Mouse (Mus musculus): ENCODE data around the gene Irgq. TPM values are rescaled to one million over a fixed set of nuclear protein-coding genes. Genes with fewer than 3 reads are reported as not detected.

Gene Irgq
- total and polyA plus RNA-seq, 3 experiments = 5.1 to 10.1 (median 9.9) TPM

GRCm38 (mm10) chr7:24522805-24523204 is 7.7 kb upstream of the Irgq start:
- H3K36me3 ChIP-seq (replicated peaks in 1 of 2; ENCODE audit: control insufficient read depth in 1 of 2, insufficient read depth in 1 of 2, low read length in 1 of 2) = no peaks in the 10 kb centered on the region
- H3K4me3 ChIP-seq (replicated peaks in 1 of 3; ENCODE audit: low read depth in 2 of 3, low read length in 2 of 3, poor library complexity in 1 of 3) = no peak overlapping the region
- H3K9ac ChIP-seq (ENCODE audit: insufficient read depth, low read depth) = no peak overlapping the region
- TF ChIP-seq POLR2A (IDR thresholded peaks at IDR 0.05; ENCODE audit: low read depth, low read length) (no peak), MEF2A (IDR thresholded peaks at IDR 0.05; ENCODE audit: borderline replicate concordance, low read depth, low read length) (no peak), JUN (IDR thresholded peaks at IDR 0.05; ENCODE audit: insufficient read depth, low read depth, low read length) (no peak), SIN3A (IDR thresholded peaks at IDR 0.05; ENCODE audit: low read length) (no peak), USF2 (conservative IDR thresholded peaks at IDR 0.05; ENCODE audit: low read depth, low read length) (no peak), ZMIZ1 (IDR thresholded peaks at IDR 0.05; ENCODE audit: low read depth, low read length) (no peak), USF1 (IDR thresholded peaks at IDR 0.05; ENCODE audit: low read depth, low read length) (no peak), BHLHE40 (IDR thresholded peaks at IDR 0.05; ENCODE audit: low read depth, low read length) (no peak), SMC3 (IDR thresholded peaks at IDR 0.05; ENCODE audit: low read depth, low read length) (no peak), EP300 (IDR thresholded peaks at IDR 0.05; ENCODE audit: low read length) (no peak), IRF4 (IDR thresholded peaks at IDR 0.05; ENCODE audit: low read depth, low read length) (no peak), RAD21 (IDR thresholded peaks at IDR 0.05; ENCODE audit: low read depth, low read length) (no peak), CHD1 (IDR thresholded peaks at IDR 0.05; ENCODE audit: low read depth, low read length) (no peak), UBTF (IDR thresholded peaks at IDR 0.05; ENCODE audit: low read depth, low read length) (no peak), CTCF (conservative IDR thresholded peaks at IDR 0.05 in 1 of 2, IDR thresholded peaks at IDR 0.05 in 1 of 2; ENCODE audit: low read depth in 2 of 2, low read length in 2 of 2) (no peak), TBP (conservative IDR thresholded peaks at IDR 0.05; ENCODE audit: low read depth, low read length) (no peak), RCOR1 (conservative IDR thresholded peaks at IDR 0.05; ENCODE audit: low read depth, low read length) (no peak), TCF12 (IDR thresholded peaks at IDR 0.05; ENCODE audit: low read depth, low read length) (no peak), NRF1 (IDR thresholded peaks at IDR 0.05; ENCODE audit: low read depth, low read length) (no peak), ZNF384 (IDR thresholded peaks at IDR 0.05; ENCODE audit: low read depth, low read length) (no peak)
- H3K4me2 ChIP-seq (ENCODE audit: insufficient read depth, low read depth, poor library complexity, severe bottlenecking) = no peak overlapping the region
- H3K27me3 ChIP-seq (replicated peaks) = no peaks in the 10 kb centered on the region
- no peak overlapping the region for H3K27ac ChIP-seq (ENCODE audit: insufficient read depth, low read depth)
- H3K4me1 ChIP-seq (ENCODE audit: control insufficient read depth in 1 of 2, insufficient read depth in 2 of 2) = peaks cover 6 to 31% of the 10 kb centered on the region in 2 experiments
- peaks cover 3% of the 10 kb centered on the region for H3K9me3 ChIP-seq (replicated peaks; ENCODE audit: low read length)
- no peaks in the 10 kb centered on the region for H3K79me2 ChIP-seq (replicated peaks; ENCODE audit: control insufficient read depth, extremely low read depth, insufficient read depth, poor library complexity, severe bottlenecking)
- in situ Hi-C loops (cut with MboI; ENCODE audit: low pct_ligation_motif_present, low pct_unique_long_range_greater_than_20kb, low sequenced_read_pairs) = no loop called here
- dilution Hi-C loops (cut with MboI; ENCODE audit: extremely low pct_ligation_motif_present, extremely low pct_unique_long_range_greater_than_20kb, low sequenced_read_pairs) = no loop called here
- DNase-seq (ENCODE audit: extremely low read depth) = no peak

- no peaks in the 10 kb centered on the region for H3K79me2 ChIP-seq (replicated peaks; ENCODE audit: control insufficient read depth, extremely low read depth, insufficient read depth, poor library complexity, severe bottlenecking)
- dilution Hi-C loops (cut with MboI; ENCODE audit: extremely low pct_ligation_motif_present, extremely low pct_unique_long_range_greater_than_20kb, low sequenced_read_pairs) = no loop called here
- no peak overlapping the region for H3K4me2 ChIP-seq (ENCODE audit: insufficient read depth, low read depth, poor library complexity, severe bottlenecking)
- peaks cover 3% of the 10 kb centered on the region for H3K9me3 ChIP-seq (replicated peaks; ENCODE audit: low read length)
- no peak for DNase-seq (ENCODE audit: extremely low read depth)
- no peak overlapping the region for H3K9ac ChIP-seq (ENCODE audit: insufficient read depth, low read depth)
- no peak overlapping the region for H3K4me3 ChIP-seq (replicated peaks in 1 of 3; ENCODE audit: low read depth in 2 of 3, low read length in 2 of 3, poor library complexity in 1 of 3)
- H3K27me3 ChIP-seq (replicated peaks) = no peaks in the 10 kb centered on the region
- in situ Hi-C loops (cut with MboI; ENCODE audit: low pct_ligation_motif_present, low pct_unique_long_range_greater_than_20kb, low sequenced_read_pairs) = no loop called here
- no peak overlapping the region for H3K27ac ChIP-seq (ENCODE audit: insufficient read depth, low read depth)
- peaks cover 3 to 31% of the 10 kb centered on the region in 2 experiments for H3K4me1 ChIP-seq (ENCODE audit: control insufficient read depth in 1 of 2, insufficient read depth in 2 of 2)
- no peaks in the 10 kb centered on the region for H3K36me3 ChIP-seq (replicated peaks in 1 of 2; ENCODE audit: control insufficient read depth in 1 of 2, insufficient read depth in 1 of 2, low read length in 1 of 2)
- no peak for TF ChIP-seq TBP (conservative IDR thresholded peaks at IDR 0.05; ENCODE audit: low read depth, low read length)
- TF ChIP-seq RAD21 (IDR thresholded peaks at IDR 0.05; ENCODE audit: low read depth, low read length) = no peak
- 0 out of 2 replicates have a peak, but pooled peaks have one; percentile 51 for TF ChIP-seq EP300 (IDR thresholded peaks at IDR 0.05; ENCODE audit: low read length)
- TF ChIP-seq CHD1 (IDR thresholded peaks at IDR 0.05; ENCODE audit: low read depth, low read length) = no peak
- no peak for TF ChIP-seq SMC3 (IDR thresholded peaks at IDR 0.05; ENCODE audit: low read depth, low read length)
- no peak for TF ChIP-seq POLR2AphosphoS2 (IDR thresholded peaks at IDR 0.05; ENCODE audit: low read depth, low read length)
- TF ChIP-seq IRF4 (IDR thresholded peaks at IDR 0.05; ENCODE audit: low read depth, low read length) = no peak
- no peak for TF ChIP-seq NELFE (IDR thresholded peaks at IDR 0.05; ENCODE audit: low read depth, low read length)
- TF ChIP-seq BHLHE40 (IDR thresholded peaks at IDR 0.05; ENCODE audit: low read depth, low read length) = 0 out of 2 replicates have a peak, but pooled peaks have one; percentile 20
- TF ChIP-seq MAFK (IDR thresholded peaks at IDR 0.05; ENCODE audit: insufficient replicate concordance, low read length) = no peak
- TF ChIP-seq USF2 (conservative IDR thresholded peaks at IDR 0.05; ENCODE audit: low read depth, low read length) = no peak
- TF ChIP-seq CTCF (conservative IDR thresholded peaks at IDR 0.05 in 1 of 2, IDR thresholded peaks at IDR 0.05 in 1 of 2; ENCODE audit: low read depth in 2 of 2, low read length in 2 of 2) = no peak
- no peak for TF ChIP-seq GABPA (IDR thresholded peaks at IDR 0.05; ENCODE audit: insufficient replicate concordance, low read depth, low read length)
- no peak for TF ChIP-seq MEF2A (IDR thresholded peaks at IDR 0.05; ENCODE audit: borderline replicate concordance, low read depth, low read length)
- no peak; the same call in 1 of the 2 replicates for TF ChIP-seq ETS1 (conservative IDR thresholded peaks at IDR 0.05; ENCODE audit: low read depth, low read length)
- TF ChIP-seq USF1 (IDR thresholded peaks at IDR 0.05; ENCODE audit: low read depth, low read length) = no peak
- no peak for TF ChIP-seq JUN (IDR thresholded peaks at IDR 0.05; ENCODE audit: insufficient read depth, low read depth, low read length)
- TF ChIP-seq ZKSCAN1 (IDR thresholded peaks at IDR 0.05; ENCODE audit: borderline replicate concordance, low read depth, low read length) = no peak
- TF ChIP-seq NRF1 (IDR thresholded peaks at IDR 0.05; ENCODE audit: low read depth, low read length) = no peak
- TF ChIP-seq ELF1 (IDR thresholded peaks at IDR 0.05; ENCODE audit: low read depth, low read length) = no peak
- no peak for TF ChIP-seq ZC3H11A (IDR thresholded peaks at IDR 0.05; ENCODE audit: low read depth, low read length)
- no peak for TF ChIP-seq CHD2 (IDR thresholded peaks at IDR 0.05; ENCODE audit: low read length)
- TF ChIP-seq TCF12 (IDR thresholded peaks at IDR 0.05; ENCODE audit: low read depth, low read length) = 0 out of 2 replicates have a peak, but pooled peaks have one; percentile 41
- no peak for TF ChIP-seq JUND (conservative IDR thresholded peaks at IDR 0.05; ENCODE audit: low read depth, low read length)
- no peak for TF ChIP-seq UBTF (IDR thresholded peaks at IDR 0.05; ENCODE audit: low read depth, low read length)
Measured at GRCm38 (mm10) chr7:24523723-24524122, 6.8 kb upstream of the Irgq start.

Measured in CH12.LX (cell line).